Mouse (Mus musculus) left cerebral cortex, adult 11 months (tissue): ENCODE measurements around the gene Pfdn5.

Experiments used
- DNase-seq: peaks from one replicate; pipeline ENCODE4 v3.0.0; 2022; ENCODE audit warnings: low spot score

Pfdn5 gene

DNA sequence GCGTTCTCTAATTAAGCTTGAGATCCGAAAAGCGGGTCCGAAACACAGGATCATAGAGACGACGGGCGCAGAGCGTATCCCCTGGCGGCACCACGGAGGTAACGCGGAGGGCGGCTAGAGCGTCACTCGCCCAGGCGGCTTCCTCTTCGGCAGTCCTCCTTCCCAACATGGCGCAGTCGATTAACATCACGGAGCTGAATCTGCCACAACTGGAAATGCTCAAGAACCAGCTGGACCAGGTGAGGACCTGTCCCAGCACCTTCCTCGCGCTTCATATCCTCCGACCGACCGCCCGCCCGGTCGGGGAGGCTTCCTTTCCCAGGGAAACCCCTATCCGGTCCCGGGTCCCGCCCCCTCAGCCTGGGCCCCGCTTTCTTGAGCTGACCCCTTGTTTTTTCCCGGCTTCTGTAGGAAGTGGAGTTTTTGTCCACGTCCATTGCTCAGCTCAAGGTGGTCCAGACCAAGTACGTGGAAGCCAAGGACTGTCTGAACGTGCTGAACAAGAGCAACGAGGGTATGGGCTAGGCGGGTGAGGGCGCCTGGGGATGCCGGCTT, at the start of gene Pfdn5:
Gene Pfdn5 (plus strand): TSS at position 95 of the 555 bp plus-strand sequence.
- DNase-seq, result peak; percentile 68

DNA sequence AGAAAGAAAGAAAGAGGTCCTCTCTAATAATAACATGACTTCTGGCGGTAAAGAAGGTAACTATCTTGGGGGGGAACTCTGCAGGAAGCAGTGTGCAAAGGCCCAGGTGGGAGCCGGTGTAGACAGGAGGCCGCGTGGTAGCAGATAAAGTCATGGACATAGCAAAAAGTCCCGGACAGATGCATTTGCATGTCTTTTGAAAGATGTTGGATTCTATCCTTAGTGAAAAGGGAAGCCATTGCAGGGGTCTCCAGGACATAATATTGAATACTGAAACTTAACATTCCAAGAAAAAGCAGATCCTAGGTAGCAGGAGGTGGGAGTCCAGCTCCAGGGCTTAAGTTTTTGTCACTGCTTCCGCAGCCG, 47.2 kb upstream of the Pfdn5 start:
- no peak for DNase-seq

DNA sequence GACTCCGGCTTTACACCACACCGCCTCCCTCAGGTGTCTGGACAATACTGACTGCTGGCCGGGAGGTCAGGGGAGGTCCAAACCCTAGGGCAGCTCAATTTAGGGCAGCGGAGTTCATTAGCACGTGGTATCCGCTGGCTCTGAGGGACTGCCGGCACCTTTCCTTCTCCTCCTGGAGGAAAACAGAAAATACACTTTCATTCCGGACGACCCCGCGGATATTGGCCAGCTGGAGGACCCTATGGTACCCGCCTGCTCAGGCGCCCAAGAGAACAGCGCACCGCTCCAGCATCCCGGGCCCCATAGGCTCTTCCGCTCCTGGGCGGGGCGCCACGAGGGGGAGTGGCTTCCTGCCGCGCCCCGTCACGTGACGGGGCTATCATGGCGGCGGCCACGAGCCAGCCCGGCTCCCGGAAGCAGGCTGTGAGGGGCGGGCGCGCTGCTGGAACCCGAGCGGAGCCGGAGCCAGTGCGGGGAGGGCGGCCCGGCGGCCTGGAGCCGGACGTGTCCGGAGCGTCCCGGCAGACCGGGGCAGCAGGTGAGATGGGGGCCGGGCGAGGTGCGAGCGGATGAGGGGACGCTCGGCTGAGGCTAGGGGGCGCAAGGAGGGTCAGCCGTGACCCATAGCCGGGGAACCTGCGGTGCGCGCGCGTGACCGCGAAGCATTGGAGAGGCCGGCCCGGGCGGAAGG, 46.7 kb upstream of the Pfdn5 start, which contains the start of gene Mfsd5:
Gene Mfsd5 (plus strand): TSS at position 363 of the 691 bp plus-strand sequence.
- peak; percentile 73 for DNase-seq

DNA sequence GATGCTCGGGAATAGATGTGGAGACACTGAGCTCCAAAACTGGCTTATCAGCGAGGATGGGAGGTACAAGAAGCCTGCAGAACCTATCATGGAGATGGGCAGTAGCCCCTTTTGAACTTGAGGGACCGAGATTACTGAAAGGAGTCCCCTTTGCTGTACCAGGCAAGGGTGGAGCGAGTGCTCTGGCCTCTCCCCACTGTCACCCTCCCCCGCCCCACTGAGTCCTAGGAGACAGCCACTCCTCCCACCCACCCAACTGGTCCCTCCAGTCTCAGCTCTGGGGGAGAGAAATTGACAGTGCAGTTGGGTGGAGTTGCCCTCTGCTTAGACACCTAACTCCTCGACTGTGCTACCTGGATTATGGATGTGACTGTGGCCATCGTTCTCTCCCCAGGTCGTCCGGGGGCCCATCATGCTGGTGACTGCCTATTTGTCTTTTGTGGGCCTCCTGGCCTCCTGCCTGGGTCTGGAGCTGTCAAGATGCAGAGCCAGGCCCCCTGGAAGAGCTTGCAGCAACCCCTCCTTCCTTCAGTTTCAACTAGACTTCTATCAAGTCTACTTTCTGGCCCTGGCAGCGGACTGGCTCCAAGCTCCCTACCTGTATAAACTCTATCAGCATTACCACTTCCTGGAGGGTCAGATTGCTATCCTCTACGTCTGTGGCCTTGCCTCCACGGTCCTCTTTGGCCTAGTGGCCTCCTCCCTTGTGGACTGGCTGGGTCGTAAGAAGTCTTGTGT, 46.0 kb upstream of the Pfdn5 start:
- DNase-seq, result no peak

DNA sequence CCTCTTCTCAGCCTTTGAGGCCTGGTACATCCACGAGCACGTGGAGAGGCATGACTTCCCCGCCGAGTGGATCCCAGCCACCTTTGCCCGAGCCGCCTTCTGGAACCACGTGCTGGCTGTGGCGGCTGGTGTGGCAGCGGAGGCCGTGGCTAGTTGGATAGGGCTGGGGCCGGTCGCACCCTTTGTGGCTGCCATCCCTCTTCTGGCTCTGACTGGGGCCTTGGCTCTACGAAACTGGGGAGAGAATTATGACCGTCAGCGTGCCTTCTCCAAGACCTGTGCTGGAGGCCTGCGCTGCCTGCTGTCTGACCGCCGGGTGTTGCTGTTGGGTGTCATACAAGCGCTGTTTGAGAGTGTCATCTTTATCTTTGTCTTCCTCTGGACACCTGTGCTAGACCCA, 45.3 kb upstream of the Pfdn5 start:
- DNase-seq, result no peak

DNA sequence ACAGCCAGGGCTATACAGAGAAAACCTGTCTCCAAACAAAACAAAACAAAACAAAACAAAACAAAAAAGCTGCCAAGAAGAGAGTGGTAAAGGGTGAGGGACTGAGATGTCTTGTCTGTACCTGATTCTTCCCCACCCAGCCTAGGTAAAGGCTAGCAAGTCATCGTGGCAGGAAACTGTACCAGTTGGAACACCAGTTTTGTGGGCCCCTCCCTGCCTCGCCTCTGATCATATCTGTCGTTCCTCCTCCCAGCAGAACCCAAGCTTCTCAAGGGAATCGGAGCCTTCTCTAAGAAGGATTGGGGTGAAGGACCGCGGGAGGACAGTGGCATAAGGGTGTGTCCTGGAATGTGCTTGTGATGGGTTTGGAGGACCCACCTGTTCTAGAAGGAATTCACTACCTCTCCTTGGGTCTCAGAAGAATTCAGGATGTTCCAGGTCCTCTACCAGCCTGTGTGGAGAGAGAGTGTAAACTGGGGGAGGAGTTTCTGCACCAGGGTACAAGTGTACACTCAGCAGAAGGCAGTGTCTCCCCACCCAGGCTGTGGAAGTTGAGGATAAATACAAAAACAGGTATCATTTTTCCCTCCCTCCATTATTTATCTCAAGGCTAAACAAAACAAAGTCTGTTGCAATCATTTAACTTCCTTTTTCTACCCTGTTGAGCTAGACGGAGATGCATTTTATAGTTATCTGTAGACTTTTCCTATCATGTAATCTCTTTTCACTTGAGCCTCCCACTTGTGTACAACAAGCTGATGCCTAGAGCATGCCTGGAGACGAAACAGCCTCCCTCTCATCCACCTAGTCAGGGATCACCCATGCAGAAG, 43.2 kb upstream of the Pfdn5 start:
- DNase-seq, result no peak

DNA sequence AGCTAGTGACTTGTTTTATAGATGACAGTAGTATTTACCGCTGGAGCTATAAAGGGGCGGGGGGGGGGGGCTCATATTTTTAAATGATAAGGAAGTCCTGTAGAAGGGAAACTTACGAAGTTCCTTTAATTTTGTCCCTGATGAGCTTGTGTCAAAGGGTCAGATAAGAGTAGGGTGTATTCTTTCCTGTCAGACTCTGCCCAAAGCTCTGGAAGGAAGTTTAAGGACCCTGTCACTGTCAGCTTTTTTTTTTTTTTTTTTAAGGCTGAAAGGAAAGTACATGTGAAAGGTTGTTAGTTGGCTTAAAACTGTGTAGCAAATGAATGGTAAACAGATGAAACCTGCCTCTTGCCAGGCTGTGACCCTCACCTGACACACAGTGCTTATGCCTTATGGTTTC, 42.3 kb upstream of the Pfdn5 start:
- no peak for DNase-seq

DNA sequence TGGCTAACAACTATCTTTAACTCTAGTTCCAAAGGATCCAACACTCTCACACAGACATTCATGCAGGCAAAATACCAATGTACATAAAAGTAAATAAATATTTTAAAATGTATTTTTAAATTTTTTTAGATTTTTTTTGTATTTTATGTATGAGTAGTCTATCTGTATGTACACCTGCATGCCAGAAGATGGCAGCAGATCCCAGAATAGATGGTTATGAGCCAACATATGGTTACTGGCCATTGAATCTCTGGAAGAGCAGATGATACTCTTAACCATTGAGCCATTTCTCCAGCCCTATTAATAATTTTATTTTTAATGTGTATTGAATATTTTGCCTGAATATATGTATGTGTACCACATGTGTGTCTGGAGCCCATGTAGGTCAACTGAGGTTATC, 38.5 kb upstream of the Pfdn5 start:
- no peak for DNase-seq

DNA sequence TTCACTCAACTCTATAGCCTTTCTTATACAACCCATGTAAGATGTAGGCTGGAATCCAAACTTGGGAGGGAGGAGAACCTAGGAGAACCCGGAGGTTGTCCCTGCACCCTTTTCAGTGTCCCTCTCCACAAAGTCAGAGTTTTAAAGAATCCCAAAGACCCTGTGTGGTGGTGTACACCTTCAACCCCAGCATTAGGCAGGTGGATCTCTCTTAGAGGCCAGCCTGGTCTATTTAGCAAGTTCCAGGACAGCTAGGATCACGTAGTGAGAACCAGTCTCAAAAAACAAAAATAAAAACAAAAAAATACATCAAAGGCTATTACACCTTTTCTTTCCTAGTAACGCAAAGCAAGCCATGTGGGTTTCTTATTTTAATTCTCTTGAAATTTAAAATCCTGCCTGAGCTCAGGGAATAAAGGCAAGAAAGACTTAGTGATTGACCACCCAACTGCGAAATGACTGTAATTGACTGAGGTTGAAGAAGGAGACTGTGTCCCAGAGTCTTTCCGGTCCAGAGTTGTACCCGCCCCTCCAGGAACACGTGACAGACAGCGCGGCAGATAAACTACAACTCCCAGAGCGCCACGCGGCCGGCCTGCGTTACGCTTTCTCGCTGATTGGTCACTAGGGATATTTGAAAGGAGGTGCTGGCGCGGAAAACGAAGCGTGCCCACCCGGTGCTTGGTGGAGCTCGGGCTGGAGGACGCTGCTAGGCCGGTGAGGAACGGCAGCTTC, 30.1 kb upstream of the Pfdn5 start, which contains the start of gene Espl1:
Gene Espl1 (plus strand): TSS at position 634 of the 735 bp plus-strand sequence.
- DNase-seq, result peak; percentile 85

DNA sequence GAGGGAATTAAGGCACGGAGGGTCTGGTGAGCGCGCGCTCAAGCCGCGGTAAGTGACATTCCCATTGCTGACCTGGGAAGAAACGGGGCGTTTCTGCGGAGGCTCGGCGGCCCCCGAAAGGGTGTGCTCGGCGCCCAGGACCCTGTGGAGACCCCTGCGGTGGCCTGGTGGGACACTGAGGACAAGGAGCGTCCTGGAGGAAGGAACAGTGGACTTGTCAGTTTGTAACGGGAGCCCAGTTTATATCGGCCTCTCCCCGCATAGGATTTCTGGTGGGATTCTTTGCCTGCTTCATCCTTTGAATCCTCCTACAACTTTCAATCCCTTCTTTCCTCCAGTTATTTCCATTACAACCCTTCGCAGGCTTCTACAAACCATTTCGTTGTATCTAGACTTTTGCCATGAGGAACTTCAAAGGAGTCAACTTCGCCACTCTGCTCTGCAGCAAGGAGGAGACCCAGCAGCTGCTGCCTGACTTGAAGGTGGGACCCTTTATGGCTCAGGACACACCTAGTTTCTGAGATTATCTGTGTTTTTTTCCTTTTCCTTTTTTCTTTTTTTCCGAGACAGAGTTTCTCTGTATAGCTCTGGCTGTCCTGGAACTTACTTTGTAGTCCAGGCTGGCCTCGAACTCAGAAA, 29.4 kb upstream of the Pfdn5 start:
- DNase-seq, result no peak

DNA sequence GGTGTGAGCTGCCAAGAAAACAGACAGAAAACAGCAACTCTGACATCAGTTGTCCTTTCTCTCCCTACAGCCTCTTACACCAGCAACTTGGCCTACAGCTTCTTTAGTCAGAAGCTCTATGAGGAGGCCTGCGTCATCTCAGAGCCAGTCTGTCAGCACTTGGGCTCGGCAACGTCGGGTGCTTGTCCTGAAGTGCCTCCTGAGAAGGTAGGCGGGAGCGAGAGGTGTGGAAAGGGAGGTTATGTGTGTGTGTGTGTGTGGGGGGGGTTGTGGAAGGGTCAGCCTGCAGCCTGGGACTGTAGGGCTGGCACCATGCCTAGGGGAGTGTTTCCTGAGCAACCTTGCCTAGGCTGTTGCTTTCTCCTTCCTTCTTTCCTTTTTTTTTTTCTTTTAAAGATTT, 23.4 kb upstream of the Pfdn5 start:
- DNase-seq, result no peak

DNA sequence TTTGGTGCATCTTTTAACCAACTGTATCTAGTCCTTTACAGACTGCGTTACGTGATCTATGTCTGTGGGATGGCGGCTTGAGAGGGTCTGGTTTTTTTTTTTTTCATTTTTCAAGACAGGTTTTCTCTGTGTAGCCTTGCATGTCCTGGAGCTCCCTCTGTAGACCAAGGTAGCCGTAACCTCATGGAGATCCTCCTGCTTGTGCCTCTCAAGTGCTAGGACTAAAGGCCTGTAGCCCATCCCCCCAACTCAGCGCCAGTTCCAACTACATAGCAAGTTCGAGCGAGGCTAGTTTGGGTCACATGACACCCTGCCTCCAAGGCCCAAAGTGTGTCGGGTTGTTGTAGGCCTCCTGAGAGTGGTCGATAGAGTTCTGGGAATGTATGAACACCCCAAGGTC, 17.2 kb upstream of the Pfdn5 start:
- DNase-seq, result no peak

DNA sequence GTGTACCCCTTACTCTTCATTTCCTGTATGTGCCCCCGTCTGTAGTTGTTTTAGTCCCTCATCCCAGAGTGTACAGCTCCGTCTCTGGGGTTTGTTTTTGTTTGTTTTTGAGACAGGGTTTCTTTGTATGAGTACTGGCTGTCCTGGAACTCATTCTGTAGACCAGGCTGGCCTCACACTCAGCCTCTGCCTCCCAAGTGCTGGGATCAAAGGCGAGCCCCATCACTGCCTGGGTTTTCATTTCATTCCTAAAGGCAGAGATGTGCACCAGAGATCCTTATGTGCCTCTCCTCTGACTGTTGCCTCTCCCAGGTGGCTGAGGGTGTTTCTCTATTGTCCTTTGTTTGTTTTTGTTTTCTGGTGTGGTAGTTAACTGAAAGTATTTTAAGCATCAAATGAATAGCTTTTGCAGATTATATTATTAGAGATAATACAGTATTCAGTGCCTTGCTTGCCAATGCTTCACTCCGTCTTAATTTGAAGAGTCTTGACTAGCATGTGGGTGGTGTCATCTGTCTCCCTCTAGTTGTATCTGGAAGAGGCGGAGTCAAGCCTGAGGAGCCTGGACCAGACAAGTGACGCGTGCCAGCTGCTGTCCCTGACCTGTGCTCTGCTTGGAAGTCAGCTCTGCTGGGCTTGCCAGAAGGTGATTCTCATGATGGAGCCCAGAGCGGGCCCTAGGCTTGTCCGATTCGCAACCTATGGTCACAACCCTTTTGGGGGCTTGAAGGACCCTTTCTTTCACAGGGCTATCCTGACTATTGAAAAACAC, 15.7 kb upstream of the Pfdn5 start:
- no peak for DNase-seq

DNA sequence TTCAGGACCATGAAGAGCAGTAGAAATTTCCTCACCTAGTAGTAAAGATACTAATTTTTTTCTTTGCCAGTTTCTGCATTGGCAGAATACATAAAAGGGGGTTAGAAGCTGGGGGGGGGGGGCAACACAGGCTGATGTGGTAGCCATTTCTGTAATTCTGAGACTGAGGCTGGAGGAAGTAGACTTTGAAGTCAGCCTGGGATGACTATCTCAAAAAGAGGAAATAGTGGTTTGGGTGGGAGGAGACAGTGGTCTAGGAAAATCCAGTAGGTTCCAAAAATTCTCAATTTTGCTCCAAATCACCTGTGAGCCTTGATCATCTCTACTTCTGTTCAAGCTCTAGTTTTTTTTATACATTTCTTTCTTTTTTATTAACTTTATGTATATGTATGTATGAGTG, 14.4 kb upstream of the Pfdn5 start:
- no peak for DNase-seq

DNA sequence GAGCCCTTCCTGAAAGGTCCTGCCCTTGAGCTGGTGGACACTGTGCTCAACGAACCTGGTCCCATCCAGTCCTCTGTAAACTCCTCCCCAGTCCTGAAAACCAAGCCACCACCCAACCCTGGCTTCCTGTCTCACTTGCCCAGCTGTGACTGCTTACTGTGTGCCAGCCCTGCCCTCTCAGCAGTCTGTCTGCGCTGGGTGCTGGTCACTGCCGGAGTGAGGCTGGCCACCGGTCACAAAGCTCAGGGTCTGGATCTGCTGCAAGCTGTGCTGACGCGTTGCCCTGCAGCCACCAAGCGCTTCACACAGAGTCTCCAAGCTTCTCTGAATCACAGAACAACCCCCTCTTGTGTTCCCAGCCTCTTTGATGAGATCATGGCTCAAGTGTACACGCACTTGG, 10.6 kb upstream of the Pfdn5 start:
- DNase-seq, result no peak

DNA sequence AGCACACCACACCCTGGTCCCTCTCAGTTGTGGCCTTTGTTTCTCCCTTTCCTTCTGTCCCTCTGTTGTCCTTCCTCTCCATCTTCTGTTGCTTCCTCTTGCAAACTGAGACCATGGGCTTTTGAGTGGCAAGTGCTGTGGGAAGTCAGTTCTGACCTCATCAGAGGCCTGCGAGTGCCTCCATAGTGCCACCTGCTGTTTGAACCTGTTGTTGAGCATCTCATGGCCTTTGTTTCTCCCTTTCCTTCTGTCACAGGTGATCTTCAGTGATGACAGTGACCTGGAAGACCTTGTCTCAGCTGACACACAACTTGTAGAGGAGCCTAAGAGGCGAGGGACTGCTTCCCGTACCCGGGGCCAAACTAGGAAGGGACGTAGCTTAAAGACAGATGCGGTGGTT, 9.7 kb upstream of the Pfdn5 start:
- DNase-seq, result no peak

DNA sequence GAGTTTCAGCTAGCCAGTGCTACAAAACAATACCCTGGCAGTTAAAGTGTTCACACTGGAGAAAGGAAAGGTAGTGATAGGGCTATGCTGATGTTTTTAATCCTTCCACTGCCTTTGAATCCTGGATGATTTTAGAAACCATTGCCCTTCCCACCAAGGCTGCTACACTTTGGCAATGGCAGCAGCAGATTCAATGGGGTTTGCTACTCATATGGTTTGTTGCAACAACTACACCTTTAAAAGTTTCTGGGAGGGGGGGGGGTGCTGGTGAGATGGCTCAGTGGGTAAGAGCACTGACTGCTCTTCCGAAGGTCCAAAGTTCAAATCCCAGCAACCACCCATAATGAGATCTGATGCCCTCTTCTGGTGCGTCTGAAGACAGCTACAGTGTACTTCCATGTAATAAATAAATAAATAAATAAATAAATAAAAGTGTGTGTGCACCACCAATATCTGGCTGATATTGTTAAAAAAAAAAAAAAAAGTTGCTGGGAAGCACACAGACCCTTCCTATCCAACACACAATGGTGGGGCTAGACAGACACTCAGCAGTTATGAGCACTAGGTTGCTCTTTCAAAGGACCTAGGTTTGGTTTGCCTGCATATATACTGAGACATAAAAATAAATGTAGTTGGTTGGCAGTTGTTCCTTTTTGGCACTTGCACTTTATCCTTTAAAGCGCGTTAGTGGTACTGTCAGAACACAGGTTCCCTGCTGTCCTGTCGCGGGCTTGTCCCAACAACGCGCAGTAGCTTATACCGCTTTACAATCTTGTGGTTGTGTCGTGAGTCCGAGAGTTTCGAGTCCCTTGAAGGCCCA, 1.1 kb upstream of the Pfdn5 start:
- no peak for DNase-seq

DNA sequence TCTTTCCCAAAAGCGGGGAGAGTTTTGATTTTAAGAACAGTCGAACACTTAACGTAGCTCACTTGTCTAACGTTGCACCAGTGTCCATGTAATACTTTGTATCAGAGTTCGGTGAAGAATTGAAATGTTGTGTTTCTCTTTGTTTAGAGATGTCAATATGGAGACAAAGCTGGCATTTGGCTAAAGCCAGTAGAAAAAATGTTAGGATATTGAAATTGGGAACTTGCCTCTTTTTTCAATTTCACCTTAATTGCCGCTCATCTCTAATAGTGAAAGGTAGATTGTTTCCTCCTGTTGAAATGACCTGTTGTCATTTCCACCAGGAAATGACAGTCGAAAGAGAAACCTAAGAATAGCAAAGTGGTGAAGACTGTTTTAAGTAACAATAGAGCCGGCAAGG, 976 bp downstream of the Pfdn5 start:
- DNase-seq, result no peak

DNA sequence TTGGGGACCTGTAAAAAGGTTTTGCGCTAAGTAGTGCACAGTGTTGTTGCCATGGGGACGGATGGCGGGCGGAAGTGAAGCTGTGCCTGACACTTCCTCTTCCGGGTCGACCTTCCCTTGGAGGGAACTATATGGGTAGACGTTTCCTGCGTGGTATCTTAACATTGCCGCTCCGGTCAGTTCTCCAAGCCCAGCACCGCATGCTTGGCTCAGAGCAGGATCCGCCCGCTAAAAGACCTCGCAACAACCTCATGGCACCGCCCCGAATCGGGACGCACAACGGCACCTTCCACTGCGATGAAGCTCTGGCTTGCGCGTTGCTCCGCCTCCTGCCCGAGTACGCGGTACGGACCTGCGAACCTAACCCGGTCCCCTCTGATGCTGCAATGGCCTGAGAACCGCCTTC, 5.7 kb downstream of the Pfdn5 start, which contains the start of gene Myg1:
Gene Myg1 (plus strand): TSS at position 100 of the 406 bp plus-strand sequence.
- DNase-seq, result peak; percentile 77

DNA sequence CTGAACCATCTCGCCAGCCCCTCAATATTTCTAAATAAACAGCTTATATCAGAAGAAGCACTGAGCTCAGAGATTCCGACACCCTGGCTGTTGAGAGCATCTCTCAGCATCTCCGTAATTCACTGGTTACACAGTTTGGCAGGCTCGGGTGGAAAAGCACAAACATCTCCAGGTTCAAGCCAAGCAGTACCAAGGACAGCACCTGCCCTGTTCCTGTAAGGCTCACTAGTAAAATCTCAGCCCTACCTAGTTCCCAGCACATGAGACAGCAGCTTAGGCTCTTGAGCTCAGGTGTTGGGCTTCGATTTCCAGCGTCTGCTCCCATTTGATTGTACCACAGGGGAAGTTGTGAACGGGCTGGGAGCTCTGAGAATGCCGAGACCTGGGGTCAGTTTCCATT, 9.3 kb downstream of the Pfdn5 start:
- no peak for DNase-seq
